Mouse (Mus musculus): ENCODE data around the gene Lcmt2. TPM values are rescaled to one million over a fixed set of nuclear protein-coding genes. Genes with fewer than 3 reads are reported as not detected.
A peak's percentile ranks its signal among the peaks of the same experiment; 100 is the strongest.
"Not testable (repeated sequence)": the region's sequence is repeated elsewhere in the genome, so short reads cannot be mapped to it uniquely, and the experiment has no call there.

Gene Lcmt2
- polyA plus RNA-seq, 1 experiment from 2014 or later = 21.5 TPM

- WGBS = 81% methylated on average over 16 of the region's 16 CpGs
- no peaks in the 10 kb centered on the region for H3K27me3 ChIP-seq (replicated peaks; ENCODE audit: low read depth, poor library complexity, severe bottlenecking)
- peaks cover 55% of the 10 kb centered on the region for H3K36me3 ChIP-seq (replicated peaks)
- H3K4me1 ChIP-seq = peaks cover 24% of the 10 kb centered on the region
- no peak for DNase-seq (ENCODE audit: low spot score)
- peaks cover 15% of the 10 kb centered on the region for H3K9me3 ChIP-seq
- peak overlapping the region; percentile 65 for H3K4me3 ChIP-seq
- H3K27ac ChIP-seq (replicated peaks) = peak overlapping the region; percentile 97
Observed at GRCm38 (mm10) chr2:121141216-121142035, 973 bp upstream of the Lcmt2 start.

DNA sequence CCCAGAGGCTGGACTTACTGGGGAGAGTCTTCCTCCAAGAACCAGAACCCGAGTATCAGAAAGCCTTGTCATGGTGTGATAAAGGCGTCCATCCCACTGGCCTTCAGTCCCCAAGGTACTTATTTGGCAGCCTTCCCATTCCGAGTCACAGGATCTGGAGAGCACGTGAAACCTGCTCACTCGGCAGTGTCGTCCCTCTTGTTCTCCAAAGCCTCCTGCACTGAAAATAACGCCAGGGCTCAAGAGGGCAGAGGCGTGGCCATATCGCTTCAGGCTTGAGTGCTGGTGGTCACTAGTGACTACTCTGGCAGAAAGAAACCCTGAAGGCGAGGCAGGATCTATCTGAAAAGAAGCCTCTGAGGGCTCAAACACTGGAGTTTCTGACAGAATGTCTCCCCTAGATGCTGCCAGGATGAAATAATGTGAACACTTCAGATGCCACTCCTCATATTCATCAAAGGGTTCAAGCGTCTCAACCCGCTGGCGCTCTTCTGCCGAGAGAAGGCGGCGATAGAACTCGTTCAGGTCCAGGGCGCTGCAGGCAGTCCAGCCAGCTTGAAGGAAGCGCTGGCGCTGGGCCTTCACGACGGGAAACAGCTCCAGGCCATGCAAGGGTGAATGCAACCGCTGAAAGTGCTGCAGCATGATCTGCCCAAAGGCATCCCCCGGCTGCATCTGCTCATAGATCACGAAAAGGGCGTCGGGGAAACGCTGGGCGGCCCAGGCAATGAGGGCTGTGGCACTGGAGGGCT lies 1.0 kb downstream of the Lcmt2 start:
- Histone ChIP-seq H3K27ac (replicated peaks) (peak overlapping the region; percentile 97), H3K27me3 (replicated peaks; ENCODE audit: low read depth, poor library complexity, severe bottlenecking) (no peaks in the 10 kb centered on the region), H3K4me1 (peaks cover 24% of the 10 kb centered on the region), H3K4me3 (peak overlapping the region; percentile 65), H3K36me3 (replicated peaks) (peaks cover 42% of the 10 kb centered on the region), H3K9me3 (peaks cover 15% of the 10 kb centered on the region)
- no peak for DNase-seq (ENCODE audit: low spot score)
- WGBS = 60% methylated on average over 29 of the region's 29 CpGs

GRCm38 (mm10) chr2:121137371-121137770 lies 3.1 kb downstream of the Lcmt2 start:
- Histone ChIP-seq H3K36me3 (replicated peaks) (peaks cover 31% of the 10 kb centered on the region), H3K27me3 (replicated peaks; ENCODE audit: low read depth, poor library complexity, severe bottlenecking) (no peaks in the 10 kb centered on the region), H3K4me1 (peaks cover 24% of the 10 kb centered on the region), H3K9me3 (peaks cover 15% of the 10 kb centered on the region), H3K27ac (replicated peaks) (no peak overlapping the region), H3K4me3 (no peak overlapping the region)
- WGBS = 94% methylated on average over 4 of the region's 4 CpGs
- DNase-seq (ENCODE audit: low spot score) = no peak

DNA sequence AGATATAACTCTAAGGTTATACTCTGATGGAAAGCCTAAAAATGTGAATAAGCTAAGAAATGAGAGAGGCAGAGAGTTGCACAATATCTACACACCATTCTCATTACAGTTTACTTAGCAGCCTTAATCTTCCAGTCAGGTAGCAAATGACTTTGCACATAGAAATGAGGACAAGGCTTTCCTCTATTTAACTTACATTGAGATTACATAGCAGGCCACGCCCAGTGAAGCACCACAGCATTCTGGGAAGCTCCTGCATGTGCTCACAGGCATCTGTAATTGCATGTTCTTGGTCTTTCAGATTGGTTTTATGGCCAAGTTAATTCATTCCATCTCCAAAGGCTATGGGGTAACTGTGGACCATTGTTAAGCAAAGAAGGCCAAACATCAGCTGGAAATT lies 7.6 kb downstream of the Lcmt2 start:
- DNase-seq (ENCODE audit: low spot score) = no peak
- 72% methylated on average over 1 of the region's 1 CpGs for WGBS
- H3K27me3 ChIP-seq (replicated peaks; ENCODE audit: low read depth, poor library complexity, severe bottlenecking) = no peaks in the 10 kb centered on the region
- no peaks in the 10 kb centered on the region for H3K4me1 ChIP-seq
- H3K9me3 ChIP-seq = no peaks in the 10 kb centered on the region
- no peak overlapping the region for H3K27ac ChIP-seq (replicated peaks)
- H3K36me3 ChIP-seq (replicated peaks) = peaks cover 11% of the 10 kb centered on the region
- H3K4me3 ChIP-seq = no peak overlapping the region

DNA sequence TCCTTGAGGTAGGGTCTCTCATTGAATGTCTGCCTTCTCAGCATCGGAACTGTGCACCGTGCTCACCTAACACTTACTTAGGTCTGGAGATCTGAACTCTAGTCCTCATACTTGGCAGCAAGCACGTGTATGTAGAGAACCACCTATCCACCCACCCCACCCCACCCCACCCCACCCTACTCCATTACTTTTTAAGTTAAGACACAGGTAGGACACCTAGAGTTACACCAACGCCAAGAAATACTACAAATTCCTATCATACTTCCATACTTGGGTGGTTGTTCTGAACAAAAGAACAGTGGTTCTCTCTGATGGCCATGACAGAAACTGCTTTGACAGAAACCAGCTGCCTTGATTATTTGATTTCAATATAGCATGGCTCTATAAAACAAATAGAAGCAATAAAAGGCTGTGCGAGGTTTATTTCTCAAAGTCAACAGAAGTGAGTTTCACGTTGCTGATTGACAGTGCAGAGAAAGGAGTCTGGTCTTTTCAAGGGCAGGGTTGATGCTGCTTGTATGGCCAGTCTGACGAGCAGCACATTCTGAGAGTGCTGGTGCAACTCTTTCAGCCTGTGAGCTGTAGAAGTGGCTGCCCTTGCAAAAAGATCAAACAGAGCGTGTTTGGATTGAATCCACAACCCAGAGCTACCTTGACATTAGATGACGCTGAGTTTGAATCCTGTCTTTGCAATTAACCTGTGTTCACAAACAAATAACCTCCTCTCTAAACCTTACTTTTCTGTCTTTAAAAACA lies 11.4 kb downstream of the Lcmt2 start:
- Histone ChIP-seq H3K36me3 (replicated peaks) (no peaks in the 10 kb centered on the region), H3K27me3 (replicated peaks; ENCODE audit: low read depth, poor library complexity, severe bottlenecking) (no peaks in the 10 kb centered on the region), H3K4me3 (no peak overlapping the region), H3K4me1 (no peaks in the 10 kb centered on the region), H3K9me3 (no peaks in the 10 kb centered on the region), H3K27ac (replicated peaks) (no peak overlapping the region)
- no peak for DNase-seq (ENCODE audit: low spot score)
- 75% methylated on average over 9 of the region's 9 CpGs for WGBS

DNA sequence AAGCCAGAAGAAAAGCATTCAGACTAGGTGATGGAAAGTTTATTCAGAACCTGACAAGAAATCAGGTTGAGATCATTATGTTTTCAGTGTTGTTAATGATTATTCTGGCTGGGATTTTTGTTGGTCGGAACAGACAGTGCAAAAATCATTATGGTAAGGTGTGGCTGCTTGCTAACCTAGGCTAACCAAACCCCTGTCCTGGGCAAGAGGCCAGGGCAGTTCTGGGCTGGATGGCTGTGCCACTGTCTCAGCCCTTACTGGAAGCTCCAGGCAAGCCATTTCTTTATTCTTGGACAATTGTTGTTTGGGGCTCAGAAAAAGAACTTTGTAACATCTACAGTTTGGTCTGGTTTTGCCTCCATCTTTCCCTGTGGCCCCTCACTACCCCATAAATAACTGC lies 12.9 kb downstream of the Lcmt2 start:
- Histone ChIP-seq H3K36me3 (replicated peaks) (no peaks in the 10 kb centered on the region), H3K27me3 (replicated peaks; ENCODE audit: low read depth, poor library complexity, severe bottlenecking) (no peaks in the 10 kb centered on the region), H3K27ac (replicated peaks) (no peak overlapping the region), H3K9me3 (no peaks in the 10 kb centered on the region), H3K4me3 (no peak overlapping the region), H3K4me1 (no peaks in the 10 kb centered on the region)
- DNase-seq (ENCODE audit: low spot score) = no peak
- WGBS = 80% methylated on average over 1 of the region's 1 CpGs

GRCm38 (mm10) chr2:121126302-121126701 lies 14.2 kb downstream of the Lcmt2 start:
- not testable (repeated sequence) for H3K9me3 ChIP-seq; H3K36me3 ChIP-seq (replicated peaks); H3K27ac ChIP-seq (replicated peaks); H3K4me3 ChIP-seq; DNase-seq (ENCODE audit: low spot score); H3K27me3 ChIP-seq (replicated peaks; ENCODE audit: low read depth, poor library complexity, severe bottlenecking); H3K4me1 ChIP-seq
- WGBS = 94% methylated on average over 5 of the region's 5 CpGs

GRCm38 (mm10) chr2:121119260-121119659 lies 21.2 kb downstream of the Lcmt2 start:
- 87% methylated on average over 3 of the region's 3 CpGs for WGBS
- DNase-seq (ENCODE audit: low spot score) = no peak
- Histone ChIP-seq H3K27ac (replicated peaks) (no peak overlapping the region), H3K4me1 (no peaks in the 10 kb centered on the region), H3K4me3 (no peak overlapping the region), H3K9me3 (no peaks in the 10 kb centered on the region), H3K27me3 (replicated peaks; ENCODE audit: low read depth, poor library complexity, severe bottlenecking) (no peaks in the 10 kb centered on the region), H3K36me3 (replicated peaks) (no peaks in the 10 kb centered on the region)

- 91% methylated on average over 2 of the region's 2 CpGs for WGBS
- Histone ChIP-seq H3K4me1 (no peaks in the 10 kb centered on the region), H3K4me3 (no peak overlapping the region), H3K9me3 (no peaks in the 10 kb centered on the region), H3K27me3 (replicated peaks; ENCODE audit: low read depth, poor library complexity, severe bottlenecking) (no peaks in the 10 kb centered on the region), H3K36me3 (replicated peaks) (no peaks in the 10 kb centered on the region), H3K27ac (replicated peaks) (no peak overlapping the region)
- no peak for DNase-seq (ENCODE audit: low spot score)
Observed at GRCm38 (mm10) chr2:121115418-121115817, 25.0 kb downstream of the Lcmt2 start.

DNA sequence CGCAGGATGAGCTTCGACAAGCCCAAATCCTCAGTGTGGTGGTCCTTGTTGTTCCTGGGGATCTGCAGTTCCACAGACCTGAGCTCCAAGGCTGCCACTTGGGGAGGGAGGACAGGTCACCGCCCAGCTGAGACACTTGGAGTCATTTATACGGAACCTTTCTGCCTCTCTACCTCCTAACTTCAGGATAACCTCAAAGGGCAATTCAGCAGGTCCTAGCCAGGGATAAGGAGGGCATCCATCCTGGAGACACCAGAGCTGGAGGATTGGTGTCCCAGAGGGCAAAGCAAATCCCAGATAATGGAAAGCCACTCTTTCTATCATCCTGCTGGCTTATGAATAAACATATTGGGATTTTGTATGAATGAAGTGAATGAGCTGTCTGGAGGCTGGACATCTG lies 30.8 kb downstream of the Lcmt2 start, which contains the start of gene Tgm7:
Tgm7 (minus strand) TSS at position 101 of the 400 bp plus-strand sequence.
- no peaks in the 10 kb centered on the region for H3K27me3 ChIP-seq (replicated peaks; ENCODE audit: low read depth, poor library complexity, severe bottlenecking)
- DNase-seq (ENCODE audit: low spot score) = no peak
- WGBS = 86% methylated on average over 4 of the region's 4 CpGs
- no peak within 1 kb of the TSS for H3K4me3 ChIP-seq
- no peaks in the 10 kb centered on the region for H3K36me3 ChIP-seq (replicated peaks)
- no peaks in the 10 kb centered on the region for H3K9me3 ChIP-seq
- no peaks in the 10 kb centered on the region for H3K4me1 ChIP-seq
- no peak within 1 kb of the TSS for H3K27ac ChIP-seq (replicated peaks)

GRCm38 (mm10) chr2:121105940-121106339 lies 34.5 kb downstream of the Lcmt2 start:
- Histone ChIP-seq H3K27ac (replicated peaks) (no peak overlapping the region), H3K4me1 (no peaks in the 10 kb centered on the region), H3K9me3 (no peaks in the 10 kb centered on the region), H3K36me3 (replicated peaks) (no peaks in the 10 kb centered on the region), H3K27me3 (replicated peaks; ENCODE audit: low read depth, poor library complexity, severe bottlenecking) (no peaks in the 10 kb centered on the region), H3K4me3 (no peak overlapping the region)
- no peak for DNase-seq (ENCODE audit: low spot score)

GRCm38 (mm10) chr2:121102051-121102450 lies 38.4 kb downstream of the Lcmt2 start:
- 33% methylated on average over 9 of the region's 9 CpGs for WGBS
- Histone ChIP-seq H3K4me3 (no peak overlapping the region), H3K36me3 (replicated peaks) (no peaks in the 10 kb centered on the region), H3K9me3 (no peaks in the 10 kb centered on the region), H3K27me3 (replicated peaks; ENCODE audit: low read depth, poor library complexity, severe bottlenecking) (no peaks in the 10 kb centered on the region), H3K4me1 (no peaks in the 10 kb centered on the region), H3K27ac (replicated peaks) (no peak overlapping the region)
- DNase-seq (ENCODE audit: low spot score) = peak; percentile 54

Data from embryonic facial prominence, embryonic 10.5 days (tissue).